In the genomic region with DNA sequence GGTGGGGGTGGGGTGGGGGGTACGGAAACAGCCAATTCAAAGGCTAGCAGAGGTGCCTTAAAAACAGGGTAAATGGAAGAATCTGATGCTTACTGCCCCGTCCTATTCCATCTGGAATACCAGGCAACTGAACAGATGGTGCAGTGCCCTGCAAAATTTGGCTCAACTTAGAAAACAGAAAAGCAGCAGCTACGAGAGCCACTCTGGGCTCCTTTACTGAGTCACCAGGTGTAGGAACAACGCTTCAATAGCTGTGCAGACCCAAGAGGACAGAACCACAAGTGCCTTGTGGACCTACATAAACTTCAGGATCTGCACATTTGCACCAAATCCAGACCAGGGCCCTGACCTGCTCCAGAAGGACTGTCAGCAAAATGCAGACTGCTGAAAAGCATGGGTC, we compare ENCODE assay signal across 17 mouse cellular contexts. TPM values are rescaled to one million over a fixed set of nuclear protein-coding genes. Genes with fewer than 3 reads are reported as not detected.
DNase-seq lines count a peak whose midpoint lies in the region; ATAC-seq and TF ChIP-seq lines count a peak whose summit lies in the region.
"Had no signal": no experiment of that assay in that cellular context is flagged by ENCODE, and none has a peak within 500 bp of the region (broad histone marks: within the 10 kb centered on the region; RNA-seq: fewer than 3 reads in every experiment).

No protein-coding gene starts in this region.

- no peak for DNase-seq in midbrain, embryonic 11.5 days (ENCODE audit: low spot score, missing footprints)
- peak; percentile 83 for DNase-seq in cerebellum, adult 9-10 months
- no peak for DNase-seq in forebrain, postnatal 0 days
- DNase-seq in ovary, adult 18-20 months (ENCODE audit: low spot score), result no peak
- DNase-seq in urinary bladder, adult 2 months (ENCODE audit: low spot score), result no peak
- no peak for DNase-seq in gastrocnemius, postnatal 36 days
- DNase-seq: gastrocnemius, postnatal 25 days; liver, postnatal 0 days had no signal

- no peak overlapping the region for H3K9ac ChIP-seq in midbrain, embryonic 12.5 days (replicated peaks)
- no peak overlapping the region for H3K9ac ChIP-seq in midbrain, embryonic 11.5 days (ENCODE audit: low read length)
- H3K9ac ChIP-seq in forebrain, postnatal 0 days, result no peak overlapping the region
- no peak overlapping the region for H3K9ac ChIP-seq in neural tube, embryonic 14.5 days (replicated peaks; ENCODE audit: low read depth, low read length)
- H3K9ac ChIP-seq: heart, embryonic 13.5 days; limb, embryonic 13.5 days; liver, postnatal 0 days; neural tube, embryonic 12.5 days had no signal

- intact Hi-C loops in gastrocnemius, postnatal 36 days (cut with DNase I), result no loop called here

- no peak overlapping the region for H3K4me2 ChIP-seq in midbrain, embryonic 12.5 days (replicated peaks)
- no peak overlapping the region for H3K4me2 ChIP-seq in midbrain, embryonic 11.5 days
- H3K4me2 ChIP-seq in forebrain, postnatal 0 days (ENCODE audit: low read depth), result no peak overlapping the region
- no peak overlapping the region for H3K4me2 ChIP-seq in neural tube, embryonic 14.5 days (ENCODE audit: low read depth, low read length)
- H3K4me2 ChIP-seq: heart, embryonic 13.5 days; limb, embryonic 13.5 days; neural tube, embryonic 12.5 days had no signal

- peaks cover 44% of the 10 kb centered on the region for H3K36me3 ChIP-seq in midbrain, embryonic 12.5 days
- H3K36me3 ChIP-seq in midbrain, embryonic 11.5 days (ENCODE audit: control insufficient read depth, insufficient read depth, low read length), result peaks cover 12% of the 10 kb centered on the region
- H3K36me3 ChIP-seq in forebrain, postnatal 0 days (ENCODE audit: insufficient read depth), result peaks cover 19% of the 10 kb centered on the region
- peaks cover 7% of the 10 kb centered on the region; the same call in 1 of the 2 replicates for H3K36me3 ChIP-seq in neural tube, embryonic 14.5 days (ENCODE audit: control insufficient read depth, insufficient read depth, low read length)

- H3K9me3 ChIP-seq in midbrain, embryonic 12.5 days, result no peaks in the 10 kb centered on the region
- H3K9me3 ChIP-seq in midbrain, embryonic 11.5 days (ENCODE audit: control insufficient read depth, low read length), result no peaks in the 10 kb centered on the region
- no peaks in the 10 kb centered on the region for H3K9me3 ChIP-seq in forebrain, postnatal 0 days (ENCODE audit: low read length)
- H3K9me3 ChIP-seq in neural tube, embryonic 14.5 days (ENCODE audit: control insufficient read depth, low read length), result no peaks in the 10 kb centered on the region
- H3K9me3 ChIP-seq: embryonic facial prominence, embryonic 10.5 days; heart, embryonic 13.5 days; limb, embryonic 13.5 days; megakaryocyte, embryonic 14.5 days; neural tube, embryonic 12.5 days had no signal

- 95% methylated on average over 4 of the region's 4 CpGs for WGBS in midbrain, embryonic 12.5 days
- 90% methylated on average over 4 of the region's 4 CpGs for WGBS in midbrain, embryonic 11.5 days
- WGBS in forebrain, postnatal 0 days, result 55% methylated on average over 4 of the region's 4 CpGs
- WGBS in neural tube, embryonic 14.5 days, result 72% methylated on average over 4 of the region's 4 CpGs

- H3K27ac ChIP-seq in midbrain, embryonic 12.5 days (replicated peaks), result 0 out of 2 replicates have a peak overlapping the region, but pooled peaks have one; percentile 46
- no peak overlapping the region for H3K27ac ChIP-seq in midbrain, embryonic 11.5 days (ENCODE audit: low read depth, low read length)
- H3K27ac ChIP-seq in forebrain, postnatal 0 days (ENCODE audit: low read depth, low read length), result 0 out of 2 replicates have a peak overlapping the region, but pooled peaks have one; percentile 54
- peak overlapping the region; percentile 53 for H3K27ac ChIP-seq in neural tube, embryonic 14.5 days (ENCODE audit: low read depth, low read length)
- H3K27ac ChIP-seq: embryonic facial prominence, embryonic 10.5 days; heart, embryonic 13.5 days; kidney, postnatal 0 days; limb, embryonic 13.5 days; neural tube, embryonic 12.5 days had no signal

- no peak for TF ChIP-seq CTCF in forebrain, postnatal 0 days (IDR thresholded peaks at IDR 0.05; ENCODE audit: low read depth)

- H3K4me3 ChIP-seq in midbrain, embryonic 12.5 days, result no peak overlapping the region
- no peak overlapping the region for H3K4me3 ChIP-seq in midbrain, embryonic 11.5 days (ENCODE audit: low read depth, low read length)
- H3K4me3 ChIP-seq in forebrain, postnatal 0 days (ENCODE audit: low read depth, low read length), result no peak overlapping the region
- H3K4me3 ChIP-seq in neural tube, embryonic 14.5 days (ENCODE audit: low read depth, low read length), result no peak overlapping the region
- H3K4me3 ChIP-seq: embryonic facial prominence, embryonic 10.5 days; heart, embryonic 13.5 days; limb, embryonic 13.5 days; megakaryocyte, embryonic 14.5 days; neural tube, embryonic 12.5 days had no signal

- H3K27me3 ChIP-seq in midbrain, embryonic 12.5 days, result no peaks in the 10 kb centered on the region
- H3K27me3 ChIP-seq in midbrain, embryonic 11.5 days (ENCODE audit: control insufficient read depth, insufficient read depth, low read length), result no peaks in the 10 kb centered on the region
- no peaks in the 10 kb centered on the region for H3K27me3 ChIP-seq in forebrain, postnatal 0 days (ENCODE audit: insufficient read depth, low read length)
- H3K27me3 ChIP-seq in neural tube, embryonic 14.5 days (ENCODE audit: control insufficient read depth, insufficient read depth, low read length), result no peaks in the 10 kb centered on the region
- H3K27me3 ChIP-seq: heart, embryonic 13.5 days; limb, embryonic 13.5 days; megakaryocyte, embryonic 14.5 days; neural tube, embryonic 12.5 days had no signal

- peaks cover 25% of the 10 kb centered on the region for H3K4me1 ChIP-seq in midbrain, embryonic 12.5 days
- H3K4me1 ChIP-seq in midbrain, embryonic 11.5 days (ENCODE audit: control insufficient read depth, insufficient read depth, low read length), result no peaks in the 10 kb centered on the region
- H3K4me1 ChIP-seq in forebrain, postnatal 0 days (ENCODE audit: insufficient read depth), result no peaks in the 10 kb centered on the region
- no peaks in the 10 kb centered on the region for H3K4me1 ChIP-seq in neural tube, embryonic 14.5 days (ENCODE audit: control insufficient read depth, insufficient read depth, low read length)

- no peak for ATAC-seq in midbrain, embryonic 12.5 days (ENCODE audit: low FRiP score, low read depth)
- no peak for ATAC-seq in midbrain, embryonic 11.5 days (ENCODE audit: low FRiP score)
- ATAC-seq in forebrain, postnatal 0 days, result no peak
- ATAC-seq in neural tube, embryonic 14.5 days (ENCODE audit: low read depth), result no peak
- ATAC-seq: inflammation-experienced regulatory T-cells, adult 6 months; liver, postnatal 0 days had no signal

RNA-seq across cellular contexts. Expression of a gene that starts 30.0 kb away (rescaled TPM):
- polyA plus RNA-seq in midbrain, embryonic 12.5 days (2016; fragmentation: Nextera tagmentation; extraction: Ambion mirVana), result 1.1 and 1.4 TPM in 2 replicates
- polyA plus RNA-seq in midbrain, embryonic 11.5 days (2014; fragmentation: Nextera tagmentation; extraction: Ambion mirVana), result 1.3 TPM in 2 replicates
- total RNA-seq in forebrain, postnatal 0 days (2014; rRNA removed), result 1.1 and 1.3 TPM in 2 replicates
- polyA plus RNA-seq in forebrain, postnatal 0 days (2015; fragmentation: Nextera tagmentation; extraction: Ambion mirVana), result 1.8 and 2.4 TPM in 2 replicates
- 1.8 and 2.5 TPM in 2 replicates for polyA plus RNA-seq in neural tube, embryonic 14.5 days (2014; fragmentation: Nextera tagmentation; extraction: Ambion mirVana)
- polyA plus RNA-seq in urinary bladder, adult 2 months (2012; rRNA removed), result 8.2 and 10.4 TPM in 2 replicates
- total RNA-seq in gastrocnemius, postnatal 36 days (2021), result 1 to 10 TPM; 1.0 to 1.2 TPM

RNA-seq across cellular contexts. Expression of a gene that starts 46.1 kb away (rescaled TPM):
- polyA plus RNA-seq in midbrain, embryonic 12.5 days (2016; fragmentation: Nextera tagmentation; extraction: Ambion mirVana), result 227 and 244 TPM in 2 replicates
- polyA plus RNA-seq in midbrain, embryonic 11.5 days (2014; fragmentation: Nextera tagmentation; extraction: Ambion mirVana), result 201 and 205 TPM in 2 replicates
- total RNA-seq in forebrain, postnatal 0 days (2014; rRNA removed), result 159 and 178 TPM in 2 replicates
- 148 and 167 TPM in 2 replicates for polyA plus RNA-seq in forebrain, postnatal 0 days (2015; fragmentation: Nextera tagmentation; extraction: Ambion mirVana)
- polyA plus RNA-seq in neural tube, embryonic 14.5 days (2014; fragmentation: Nextera tagmentation; extraction: Ambion mirVana), result 148 and 188 TPM in 2 replicates
- 116 and 159 TPM in 2 replicates for polyA plus RNA-seq in urinary bladder, adult 2 months (2012; rRNA removed)
- 10 to 100 TPM; 10.6 to 14.4 TPM for total RNA-seq in gastrocnemius, postnatal 36 days (2021)
